Mouse (Mus musculus) spleen, postnatal 14 days (tissue): Measurements from ENCODE around the gene Knop1.
A peak's percentile ranks its signal among the peaks of the same experiment; 100 is the strongest.

Experiments used
- DNase-seq, 2 experiments: peaks; one replicate each; pipeline ENCODE4 v3.0.0; 2021 to 2022; ENCODE audit warnings: low spot score in 2 of 2

Knop1 gene

DNA sequence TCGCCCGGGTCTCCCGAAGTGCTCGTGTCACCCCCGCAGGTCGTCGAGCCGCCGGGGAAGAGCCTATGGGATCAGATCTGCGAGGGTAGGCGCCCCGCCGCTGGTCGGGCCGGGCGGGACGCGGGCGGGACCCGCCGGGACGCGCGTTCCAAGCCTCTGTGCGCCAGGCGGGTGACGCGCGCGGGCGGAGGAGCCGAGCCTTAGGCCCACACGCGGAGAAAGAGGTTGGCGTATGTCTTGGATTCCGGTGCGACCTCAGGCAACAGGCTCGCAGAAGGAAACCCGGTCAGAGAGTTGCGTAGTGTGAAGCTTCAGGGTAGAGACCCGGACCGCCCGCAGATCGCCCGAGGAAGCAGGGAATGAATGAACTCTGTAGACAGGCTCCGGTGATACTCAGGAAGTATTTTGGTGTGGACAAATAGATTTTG, at the start of gene Knop1:
TSS of gene Knop1 (minus strand) at position 378 of the 428 bp plus-strand sequence.
- DNase-seq, result no peak

DNA sequence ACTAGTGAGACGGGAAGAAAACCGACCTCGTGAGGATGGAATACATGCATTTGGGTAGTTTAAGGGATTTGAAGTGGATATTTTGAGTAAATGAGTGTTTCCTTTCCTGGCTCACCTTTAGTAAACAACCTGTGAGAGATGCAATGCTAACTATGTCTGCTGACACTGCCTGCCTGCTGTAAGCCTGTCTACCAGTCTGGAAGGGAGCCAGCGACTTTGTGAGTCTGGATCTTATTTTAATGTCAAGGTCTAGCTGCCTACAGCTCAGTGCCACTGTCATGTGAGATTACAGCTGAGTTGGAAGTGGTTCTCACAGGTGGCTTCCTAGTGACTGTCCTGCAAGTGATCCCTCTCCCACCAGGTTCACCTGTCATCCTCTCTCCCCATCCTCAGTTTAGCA, 48.5 kb upstream of the Knop1 start:
- DNase-seq, result no peak

GRCm38 (mm10) chr7:118903879-118904278, 47.8 kb upstream of the Knop1 start:
- DNase-seq, result no peak

GRCm38 (mm10) chr7:118902944-118903343, 46.9 kb upstream of the Knop1 start:
- DNase-seq, result no peak

DNA sequence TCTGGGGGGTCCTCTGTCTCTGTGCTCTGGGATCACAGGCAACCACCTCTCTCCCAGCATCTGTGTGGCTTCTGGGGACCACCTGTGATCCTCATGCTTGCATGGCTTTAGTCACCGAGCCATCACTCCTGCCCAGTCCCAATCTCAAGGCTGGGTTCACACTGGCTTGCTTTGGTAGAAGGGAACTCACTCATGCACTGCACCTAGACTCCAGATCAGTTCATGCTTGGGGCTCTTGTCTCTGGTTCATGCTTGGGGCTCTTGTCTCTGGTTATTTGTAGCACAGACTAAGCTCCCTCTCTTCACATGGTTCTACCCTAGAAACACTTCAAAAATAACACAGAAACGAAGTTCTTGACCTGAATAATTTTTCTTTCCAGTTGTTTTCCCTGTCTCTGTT, 44.0 kb upstream of the Knop1 start:
- DNase-seq, result no peak

GRCm38 (mm10) chr7:118898063-118898462, 42.0 kb upstream of the Knop1 start:
- DNase-seq, result no peak

GRCm38 (mm10) chr7:118895469-118896450, 39.7 kb upstream of the Knop1 start:
- no peak for DNase-seq

GRCm38 (mm10) chr7:118889046-118889680, 33.1 kb upstream of the Knop1 start:
- DNase-seq, result no peak

DNA sequence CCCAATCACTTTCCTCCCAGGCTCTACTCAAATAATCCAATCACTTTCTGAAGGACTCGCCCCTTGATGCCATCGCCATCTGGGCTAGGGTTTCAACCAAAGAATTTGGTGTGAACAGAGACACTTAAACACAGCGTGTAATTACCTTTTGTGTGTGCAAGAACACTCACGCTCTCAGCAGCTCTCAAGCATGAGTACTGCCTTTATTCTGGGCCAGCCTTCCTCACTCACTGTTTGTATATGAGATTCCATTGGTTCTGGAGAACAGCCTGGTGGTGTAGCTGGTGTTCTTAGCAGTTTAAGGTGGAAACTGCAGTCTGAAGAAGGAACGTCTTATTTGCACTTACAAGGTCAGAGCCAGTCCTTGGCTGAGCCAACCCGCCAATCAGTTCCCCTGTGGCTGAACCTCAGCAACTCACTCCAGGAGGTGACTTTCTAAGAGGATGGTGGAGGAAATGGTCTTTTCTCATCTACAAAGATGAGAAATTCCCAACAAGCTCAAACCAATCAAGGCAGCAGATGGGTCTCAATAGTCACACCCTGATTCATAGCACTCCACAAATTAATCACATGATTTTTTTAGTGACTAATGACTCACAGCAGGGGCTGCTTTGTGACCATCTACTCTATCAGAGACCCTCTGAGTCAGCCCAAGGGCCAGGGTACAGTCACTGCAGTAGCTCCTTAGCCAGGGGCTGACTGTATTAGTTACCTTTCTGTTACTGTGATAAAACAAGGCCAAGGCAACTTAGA, 31.4 kb upstream of the Knop1 start:
- no peak for DNase-seq

DNA sequence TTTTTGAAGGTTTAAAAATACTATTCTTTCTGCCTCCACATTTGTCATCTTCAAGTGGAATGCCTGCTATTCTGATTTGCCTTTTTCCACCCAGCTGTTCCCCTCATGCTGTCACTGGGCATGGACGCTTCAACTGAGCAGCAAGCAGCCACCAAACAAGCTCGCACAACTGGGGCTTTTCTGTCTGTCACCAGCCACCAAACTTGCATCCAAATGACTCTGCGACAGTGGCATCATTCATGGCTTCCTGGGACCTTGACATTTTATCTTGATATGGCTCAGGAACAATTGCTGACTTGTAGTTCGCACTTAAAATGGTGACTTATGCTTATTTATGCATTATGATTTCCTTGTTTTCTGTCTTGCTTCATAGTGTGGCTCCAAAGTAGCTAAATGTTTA, 28.9 kb upstream of the Knop1 start:
- no peak for DNase-seq

DNA sequence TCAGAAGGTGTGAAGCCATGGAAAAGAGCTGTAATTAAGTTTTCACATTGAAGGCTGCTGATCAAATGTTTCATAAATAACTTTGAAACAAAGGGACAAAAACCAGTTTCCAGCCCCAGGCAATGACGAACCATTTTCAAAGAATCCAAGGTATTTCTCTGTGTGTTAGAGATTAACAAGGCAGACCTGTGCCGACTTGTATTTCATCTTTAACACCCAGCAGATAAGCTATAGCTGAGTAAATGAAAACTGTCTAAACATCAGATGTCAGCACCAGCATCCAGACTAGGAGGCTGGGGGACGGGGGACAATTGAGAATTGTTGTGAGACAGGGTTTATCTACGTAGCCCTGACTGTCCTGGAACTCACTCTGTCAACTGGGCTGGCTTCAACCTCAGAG, 27.9 kb upstream of the Knop1 start:
- no peak for DNase-seq

DNA sequence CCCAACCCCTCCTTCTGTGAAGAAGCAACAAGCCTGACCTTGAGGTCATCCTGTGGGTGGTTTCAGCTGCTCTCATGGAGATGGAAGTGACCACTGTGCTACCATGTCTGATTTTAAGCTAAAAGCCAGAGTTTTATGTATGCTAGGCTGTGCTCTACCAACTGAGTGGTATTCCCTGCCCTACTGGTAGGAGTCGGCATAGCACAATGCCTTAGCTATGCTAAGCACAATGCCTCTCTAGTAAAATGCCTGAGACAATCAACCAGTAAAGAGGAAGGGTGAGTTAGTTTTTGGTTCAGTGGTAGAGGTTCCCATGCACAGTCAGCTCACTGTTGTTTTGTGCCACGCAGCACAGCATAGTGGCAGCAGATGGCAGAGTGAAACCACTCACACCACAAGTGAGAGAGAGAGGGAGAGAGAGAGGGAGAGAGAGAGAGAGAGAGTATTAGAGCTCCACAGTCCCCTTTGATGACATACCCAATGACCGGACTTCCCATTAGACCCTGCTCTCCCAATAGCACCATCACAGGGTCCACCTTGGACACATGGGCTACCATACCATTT, 23.5 kb upstream of the Knop1 start:
- no peak for DNase-seq

GRCm38 (mm10) chr7:118865362-118865761, 9.3 kb upstream of the Knop1 start:
- DNase-seq, result no peak

DNA sequence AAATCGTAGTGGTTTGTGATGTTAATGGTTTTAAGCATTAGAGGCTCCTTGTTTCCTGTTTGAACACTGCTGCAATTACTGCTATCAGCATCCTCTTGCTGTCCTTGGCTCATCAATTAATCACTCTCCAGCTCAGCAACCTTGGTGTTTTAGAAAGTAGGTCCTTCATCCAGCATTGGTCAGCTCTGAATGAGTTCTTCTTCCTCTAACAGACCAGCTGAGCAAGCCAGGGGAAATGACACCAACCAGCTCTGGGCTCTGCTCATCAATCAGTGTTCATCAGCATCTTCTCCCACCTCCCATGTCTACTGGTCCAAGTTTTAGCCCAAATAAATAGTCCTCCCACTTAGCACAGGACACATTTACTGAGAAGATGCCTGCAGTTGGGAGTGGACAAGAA, 2.6 kb upstream of the Knop1 start:
- no peak for DNase-seq

- DNase-seq, result peak; percentile 72 to 85
Measured at GRCm38 (mm10) chr7:118855171-118855876, 730 bp downstream of the Knop1 start, which contains the start of gene Iqck. Iqck (plus strand) TSS chr7:118855752.

DNA sequence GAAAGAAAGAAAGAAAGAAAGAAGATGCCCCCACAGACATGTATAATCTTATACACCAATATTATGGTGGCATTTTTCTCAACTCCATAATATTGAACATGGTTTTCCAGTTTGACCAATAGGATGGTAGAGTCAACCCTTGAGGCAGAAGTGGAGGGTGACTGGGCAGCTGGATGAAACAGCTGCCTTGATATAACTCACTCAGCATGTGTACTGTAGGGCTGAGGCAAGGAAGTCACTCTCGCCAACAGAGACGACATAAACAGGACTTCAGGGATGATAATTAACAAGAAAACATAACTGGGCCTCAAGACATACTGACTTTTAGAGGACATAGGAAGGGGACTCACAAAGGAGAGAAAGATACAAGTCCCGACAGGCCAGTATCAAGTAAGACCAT, 1.4 kb downstream of the Knop1 start:
- DNase-seq, result no peak

GRCm38 (mm10) chr7:118852611-118853010, 3.4 kb downstream of the Knop1 start:
- DNase-seq, result no peak

DNA sequence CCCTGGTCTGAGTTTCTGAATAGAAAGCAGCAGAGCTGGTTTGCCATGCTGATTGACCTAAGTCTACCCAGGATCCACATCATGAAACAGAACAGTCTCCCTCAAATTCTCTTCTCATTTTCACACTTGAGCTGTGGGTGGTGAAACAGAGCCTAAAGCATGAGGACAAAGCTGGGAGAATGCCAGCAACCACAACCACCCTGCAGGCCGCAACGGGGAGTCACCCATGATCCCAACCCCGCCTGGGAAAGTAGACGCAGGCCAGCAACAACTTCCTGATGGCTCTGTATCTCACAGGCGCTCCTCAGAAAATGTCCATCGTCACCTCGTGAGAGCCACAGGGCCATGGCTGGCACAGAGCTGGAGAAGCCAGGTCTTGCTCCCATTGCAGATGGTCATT, 4.5 kb downstream of the Knop1 start:
- no peak for DNase-seq

GRCm38 (mm10) chr7:118850676-118851290, 5.3 kb downstream of the Knop1 start:
- DNase-seq, result no peak

- no peak for DNase-seq
Measured at GRCm38 (mm10) chr7:118849543-118850250, 6.4 kb downstream of the Knop1 start.
